Mouse (Mus musculus) G1E (cell line): ENCODE results near the gene Rpl10a. TPM values are rescaled to one million over a fixed set of nuclear protein-coding genes. Genes with fewer than 3 reads are reported as not detected.
A peak's percentile ranks its signal among the peaks of the same experiment; 100 is the strongest.

Experiments used
- ATAC-seq: 2 replicates; pipeline ENCODE4 v1.8.0; 2016; ENCODE audit warnings: mild to moderate bottlenecking; ENCODE audit not compliant: insufficient number of reproducible peaks, poor library complexity, low FRiP score, severe bottlenecking; ENCODE audit errors: extremely low read depth
- DNase-seq: peaks from one replicate; pipeline ENCODE4 v3.0.0; 2012; ENCODE audit warnings: low spot score
- H3K27me3 ChIP-seq: 2 replicates; pipeline ENCODE4 v1.6.1; 2012; ENCODE audit warnings: mild to moderate bottlenecking, low read length, inconsistent platforms; ENCODE audit not compliant: insufficient read depth
- H3K36me3 ChIP-seq: replicated peaks from 2 replicates; pipeline ENCODE3; 2012; ENCODE audit warnings: mild to moderate bottlenecking, inconsistent platforms
- H3K4me1 ChIP-seq: 2 replicates; pipeline ENCODE4 v1.6.1; 2012; ENCODE audit warnings: low read depth, low read length, inconsistent platforms, mixed read lengths; ENCODE audit not compliant: insufficient read depth
- H3K4me3 ChIP-seq: 2 replicates; pipeline ENCODE4 v1.5.1; 2012; ENCODE audit warnings: low read depth, mild to moderate bottlenecking, inconsistent platforms, low read length, moderate library complexity, mixed read lengths
- H3K9me3 ChIP-seq: replicated peaks from 2 replicates; pipeline ENCODE4 v1.6.1; 2012; ENCODE audit warnings: inconsistent platforms
- CTCF ChIP-seq: IDR thresholded peaks from 2 replicates; pipeline ENCODE4 v1.5.1; 2012; ENCODE audit warnings: low read depth, low read length, inconsistent platforms, mixed read lengths
- GATA1 ChIP-seq: IDR thresholded peaks from 2 replicates; pipeline ENCODE4 v1.6.1; 2012; ENCODE audit warnings: borderline replicate concordance, low read length, inconsistent platforms, mixed read lengths
- GATA2 ChIP-seq: IDR thresholded peaks from 2 replicates; pipeline ENCODE4 v1.6.1; 2012; ENCODE audit warnings: low read depth, low read length, inconsistent platforms, borderline replicate concordance
- POLR2AphosphoS5 ChIP-seq: IDR thresholded peaks from 2 replicates; pipeline ENCODE4 v1.6.1; 2012; ENCODE audit warnings: low read depth, low read length, inconsistent platforms; ENCODE audit not compliant: insufficient replicate concordance
- TAL1 ChIP-seq: conservative IDR thresholded peaks from 2 replicates; pipeline ENCODE4 v1.6.1; 2012; ENCODE audit warnings: low read depth, low read length, inconsistent platforms, mixed read lengths
- polyA plus RNA-seq: library from polyadenylated mRNA; stranded (reverse); fragments of >175 nt; gene quantifications from 2 replicates; pipeline ENCODE4 v1.2.3, GENCODE M21; 2012
- total RNA-seq, 2 experiments: library from RNA; stranded (forward) in 1 of 2; stranded (reverse) in 1 of 2; fragments of 200-1000 nt in 1 of 2; fragments of >200 nt in 1 of 2; fragmentation: Nextera tagmentation in 1 of 2; gene quantifications; 2 replicates each; pipeline ENCODE4 v1.2.3; 2014 to 2017

Gene Rpl10a
- total and polyA plus RNA-seq, 3 experiments = 987 to 8,433 (median 2,842) TPM

GRCm38 (mm10) chr17:28369056-28369455 is 40.8 kb downstream of the Rpl10a start:
- peaks cover 38% of the 10 kb centered on the region for H3K27me3 ChIP-seq
- H3K4me1 ChIP-seq = peaks cover 21% of the 10 kb centered on the region
- H3K4me3 ChIP-seq = no peak overlapping the region
- no peak for TF ChIP-seq CTCF
- no peak for TF ChIP-seq TAL1
- TF ChIP-seq POLR2AphosphoS5 = no peak
- no peak for TF ChIP-seq GATA2
- no peak for TF ChIP-seq GATA1
- no peaks in the 10 kb centered on the region for H3K36me3 ChIP-seq
- ATAC-seq (no peak), DNase-seq (no peak)
- no peaks in the 10 kb centered on the region for H3K9me3 ChIP-seq

DNA sequence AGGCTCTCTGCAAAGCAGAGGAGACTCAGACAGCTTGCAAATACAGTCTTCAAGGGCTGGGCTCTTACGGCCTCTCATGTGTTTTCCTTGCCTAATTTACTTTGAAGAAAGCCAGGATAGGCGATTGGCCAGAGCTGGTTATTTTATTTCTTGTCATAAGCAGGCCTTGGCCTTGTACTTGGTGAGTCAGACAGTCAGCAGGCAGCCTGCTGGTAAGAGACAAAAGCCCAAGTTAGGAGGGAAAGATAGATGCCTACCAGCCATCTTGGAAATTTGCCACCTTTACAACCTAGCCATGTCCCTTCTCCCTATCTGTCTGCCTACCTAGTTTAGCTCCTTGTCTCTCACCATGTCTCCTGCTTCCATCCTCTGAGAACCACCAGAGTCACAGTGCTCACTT is 43.0 kb downstream of the Rpl10a start:
- no peaks in the 10 kb centered on the region for H3K9me3 ChIP-seq
- H3K4me1 ChIP-seq = peaks cover 30% of the 10 kb centered on the region
- TF ChIP-seq GATA2 (no peak), GATA1 (no peak), TAL1 (no peak), CTCF (no peak), POLR2AphosphoS5 (no peak)
- no peak for DNase-seq
- no peak for ATAC-seq
- H3K4me3 ChIP-seq = no peak overlapping the region
- H3K36me3 ChIP-seq = no peaks in the 10 kb centered on the region
- H3K27me3 ChIP-seq = peaks cover 34% of the 10 kb centered on the region

DNA sequence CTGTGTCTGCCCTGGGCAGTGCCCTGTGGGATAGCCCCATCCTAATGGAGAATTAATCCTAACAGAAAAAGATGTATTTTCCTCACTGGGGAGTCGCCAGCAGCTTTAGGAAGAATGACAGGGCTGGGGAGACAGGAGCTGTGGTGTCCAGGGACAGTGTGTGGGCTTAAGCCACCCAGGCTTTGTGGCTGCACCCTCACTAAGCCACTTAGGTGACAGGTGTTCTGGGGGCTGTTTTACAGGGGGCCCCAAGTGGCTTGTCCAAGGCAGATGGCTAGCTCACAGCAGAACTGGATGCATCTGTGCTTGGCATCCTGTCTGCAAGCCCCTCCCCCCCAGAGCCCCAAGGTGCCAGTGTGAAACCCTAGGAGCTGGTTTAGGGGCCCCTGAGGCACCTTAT is 43.7 kb downstream of the Rpl10a start:
- ATAC-seq = no peak
- H3K27me3 ChIP-seq = peaks cover 37% of the 10 kb centered on the region

DNA sequence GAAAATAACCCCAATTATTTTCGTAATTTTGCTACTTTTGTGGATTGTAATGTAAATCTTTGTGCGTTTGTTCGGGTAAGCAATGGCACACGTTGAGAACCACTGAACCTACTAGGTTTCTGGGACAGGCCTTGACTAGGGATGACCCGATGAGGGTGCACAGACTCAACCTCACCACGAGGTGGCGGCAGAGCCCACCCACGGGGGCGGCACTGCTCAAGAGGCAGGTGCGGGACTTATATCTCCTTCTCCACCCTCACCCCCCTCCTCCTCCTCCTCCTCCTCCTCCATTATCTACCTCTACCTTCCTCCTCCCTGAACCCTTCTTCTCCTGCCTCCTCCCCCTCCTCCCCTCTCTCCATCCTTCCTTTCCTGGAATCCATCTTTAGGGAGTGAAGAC is 45.5 kb downstream of the Rpl10a start:
- no peak overlapping the region for H3K4me3 ChIP-seq
- ATAC-seq = no peak; the same call in 1 of the 2 replicates

More for the DNA sequence above, 43.7 kb downstream of the Rpl10a start:
- TF ChIP-seq TAL1 (no peak), GATA1 (no peak), POLR2AphosphoS5 (no peak), CTCF (no peak), GATA2 (no peak)
- no peak overlapping the region for H3K4me3 ChIP-seq
- H3K9me3 ChIP-seq = no peaks in the 10 kb centered on the region
- peaks cover 30% of the 10 kb centered on the region for H3K4me1 ChIP-seq
- no peak for DNase-seq
- no peaks in the 10 kb centered on the region for H3K36me3 ChIP-seq

GRCm38 (mm10) chr17:28374494-28374893 is 46.2 kb downstream of the Rpl10a start:
- H3K4me1 ChIP-seq = peaks cover 22% of the 10 kb centered on the region
- no peak for TF ChIP-seq GATA1
- TF ChIP-seq GATA2 = no peak
- no peak for TF ChIP-seq POLR2AphosphoS5
- H3K27me3 ChIP-seq = peaks cover 45% of the 10 kb centered on the region
- ATAC-seq = no peak
- no peaks in the 10 kb centered on the region for H3K9me3 ChIP-seq
- no peak overlapping the region for H3K4me3 ChIP-seq
- no peaks in the 10 kb centered on the region for H3K36me3 ChIP-seq
- no peak for DNase-seq

More for the DNA sequence above, 45.5 kb downstream of the Rpl10a start:
- H3K27me3 ChIP-seq = peaks cover 44% of the 10 kb centered on the region
- no peaks in the 10 kb centered on the region for H3K36me3 ChIP-seq
- DNase-seq = peak; percentile 74
- peaks cover 26% of the 10 kb centered on the region for H3K4me1 ChIP-seq
- TF ChIP-seq POLR2AphosphoS5 (no peak), CTCF (peak; percentile 88)
- H3K9me3 ChIP-seq = no peaks in the 10 kb centered on the region

DNA sequence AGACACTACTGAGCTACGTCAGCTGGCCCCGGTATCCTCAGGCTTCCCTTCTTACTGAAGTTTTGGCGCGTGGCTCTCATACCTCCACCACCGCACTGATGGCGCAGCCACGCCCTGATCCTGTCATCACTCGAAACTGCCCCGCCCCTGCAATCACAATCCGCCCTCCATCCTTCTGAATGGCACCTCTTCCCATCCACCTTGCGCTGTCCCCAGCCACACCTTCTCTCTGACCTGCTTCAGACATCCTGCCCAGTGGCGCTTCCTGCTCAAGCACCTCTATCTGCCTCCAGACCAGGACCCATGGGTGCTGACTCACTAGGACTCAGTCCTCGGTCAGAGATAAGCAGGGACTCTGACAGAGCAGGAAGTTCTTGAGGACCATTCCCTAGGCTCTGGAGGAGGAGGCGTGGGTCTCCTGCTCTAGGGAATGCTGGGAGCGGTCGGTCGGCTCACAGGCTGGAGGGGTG is 47.4 kb downstream of the Rpl10a start:
- Histone ChIP-seq H3K27me3 (peaks cover 52% of the 10 kb centered on the region), H3K4me1 (peaks cover 25% of the 10 kb centered on the region), H3K36me3 (no peaks in the 10 kb centered on the region), H3K9me3 (no peaks in the 10 kb centered on the region), H3K4me3 (no peak overlapping the region)
- no peak for DNase-seq
- no peak for ATAC-seq
- TF ChIP-seq POLR2AphosphoS5 (no peak), GATA1 (no peak), TAL1 (no peak), CTCF (no peak)

DNA sequence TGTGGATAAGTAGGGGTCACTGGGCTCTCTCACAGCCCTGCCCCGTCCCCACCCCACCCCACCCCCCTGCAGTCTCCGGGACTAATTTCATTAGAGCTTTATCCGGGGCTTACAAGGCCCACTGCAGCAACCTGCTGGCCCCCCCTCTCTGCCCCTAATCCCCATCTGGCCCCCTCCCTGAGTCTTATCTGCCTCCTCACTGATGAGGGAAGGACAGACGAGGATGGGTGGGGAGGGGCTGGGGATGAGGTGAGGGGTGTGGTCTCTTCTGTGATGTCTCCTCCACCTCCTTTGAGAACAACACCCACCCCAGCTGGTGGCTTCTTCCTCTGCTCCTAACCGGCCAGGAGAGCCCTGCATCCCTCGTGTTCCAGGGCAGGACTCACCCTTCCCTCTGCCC is 52.0 kb downstream of the Rpl10a start:
- H3K36me3 ChIP-seq = no peaks in the 10 kb centered on the region
- DNase-seq = no peak
- no peak for ATAC-seq
- H3K4me1 ChIP-seq = peaks cover 11% of the 10 kb centered on the region
- H3K27me3 ChIP-seq = peaks cover 50% of the 10 kb centered on the region
- H3K9me3 ChIP-seq = no peaks in the 10 kb centered on the region
- H3K4me3 ChIP-seq = no peak overlapping the region
- no peak for TF ChIP-seq TAL1
- TF ChIP-seq GATA2 = no peak
- TF ChIP-seq POLR2AphosphoS5 = no peak
- no peak for TF ChIP-seq CTCF
- no peak for TF ChIP-seq GATA1

Other genes with a start within 250 kb of the Rpl10a start
- gene Tcp11, start 247.8 kb upstream of the Rpl10a start, total RNA-seq (2014; fragmentation: Nextera tagmentation) = not detected in 2 replicates
- not detected in 2 replicates for gene Tcp11, start 247.8 kb upstream of the Rpl10a start, total RNA-seq (2017)
- gene Tcp11, start 247.8 kb upstream of the Rpl10a start, polyA plus RNA-seq = not detected in 2 replicates
- not detected in 2 replicates for gene Scube3, start 186.3 kb upstream of the Rpl10a start, total RNA-seq (2014; fragmentation: Nextera tagmentation)
- 0.12 and 0.22 TPM in 2 replicates for gene Scube3, start 186.3 kb upstream of the Rpl10a start, total RNA-seq (2017)
- gene Scube3, start 186.3 kb upstream of the Rpl10a start, polyA plus RNA-seq = not detected in 2 replicates
- 18.2 and 20.8 TPM in 2 replicates for gene Zfp523, start 151.3 kb upstream of the Rpl10a start, total RNA-seq (2014; fragmentation: Nextera tagmentation)
- gene Zfp523, start 151.3 kb upstream of the Rpl10a start, total RNA-seq (2017) = 11.9 and 15.7 TPM in 2 replicates
- 39.9 and 48.5 TPM in 2 replicates for gene Zfp523, start 151.3 kb upstream of the Rpl10a start, polyA plus RNA-seq
- 38.5 and 58.4 TPM in 2 replicates for gene Def6, start 120.7 kb upstream of the Rpl10a start, total RNA-seq (2014; fragmentation: Nextera tagmentation)
- 92.8 and 113 TPM in 2 replicates for gene Def6, start 120.7 kb upstream of the Rpl10a start, total RNA-seq (2017)
- gene Def6, start 120.7 kb upstream of the Rpl10a start, polyA plus RNA-seq = 308 and 346 TPM in 2 replicates
- gene Ppard, start 95.8 kb upstream of the Rpl10a start, total RNA-seq (2014; fragmentation: Nextera tagmentation) = 19.1 and 23.4 TPM in 2 replicates
- gene Ppard, start 95.8 kb upstream of the Rpl10a start, total RNA-seq (2017) = 2.6 and 3.0 TPM in 2 replicates
- gene Ppard, start 95.8 kb upstream of the Rpl10a start, polyA plus RNA-seq = 17.8 and 17.9 TPM in 2 replicates
- 33.9 and 34.5 TPM in 2 replicates for gene Fance, start 15.0 kb upstream of the Rpl10a start, total RNA-seq (2014; fragmentation: Nextera tagmentation)
- 50.1 and 50.7 TPM in 2 replicates for gene Fance, start 15.0 kb upstream of the Rpl10a start, total RNA-seq (2017)
- gene Fance, start 15.0 kb upstream of the Rpl10a start, polyA plus RNA-seq = 79.0 and 80.0 TPM in 2 replicates
- gene Tead3, start 22.3 kb downstream of the Rpl10a start, total RNA-seq (2014; fragmentation: Nextera tagmentation) = 0.90 TPM in 1 of 2 replicates, not detected in the other
- 0.06 and 0.22 TPM in 2 replicates for gene Tead3, start 22.3 kb downstream of the Rpl10a start, total RNA-seq (2017)
- 0.41 and 0.47 TPM in 2 replicates for gene Tead3, start 22.3 kb downstream of the Rpl10a start, polyA plus RNA-seq
- not detected in 2 replicates for gene Tulp1, start 36.8 kb downstream of the Rpl10a start, total RNA-seq (2014; fragmentation: Nextera tagmentation)
- 0.16 TPM in 1 of 2 replicates, not detected in the other for gene Tulp1, start 36.8 kb downstream of the Rpl10a start, total RNA-seq (2017)
- 0.10 TPM in 1 of 2 replicates, not detected in the other for gene Tulp1, start 36.8 kb downstream of the Rpl10a start, polyA plus RNA-seq
- gene Fkbp5, start 189.1 kb downstream of the Rpl10a start, total RNA-seq (2014; fragmentation: Nextera tagmentation) = 11.7 and 16.4 TPM in 2 replicates
- gene Fkbp5, start 189.1 kb downstream of the Rpl10a start, total RNA-seq (2017) = 14.0 and 18.5 TPM in 2 replicates
- gene Fkbp5, start 189.1 kb downstream of the Rpl10a start, polyA plus RNA-seq = 36.6 and 41.4 TPM in 2 replicates
- not detected in 2 replicates for gene Armc12, start 202.3 kb downstream of the Rpl10a start, total RNA-seq (2014; fragmentation: Nextera tagmentation)
- not detected in 2 replicates for gene Armc12, start 202.3 kb downstream of the Rpl10a start, total RNA-seq (2017)
- gene Armc12, start 202.3 kb downstream of the Rpl10a start, polyA plus RNA-seq = 0.07 TPM in 1 of 2 replicates, not detected in the other
- not detected in 2 replicates for gene Clpsl2, start 220.9 kb downstream of the Rpl10a start, total RNA-seq (2014; fragmentation: Nextera tagmentation)
- not detected in 2 replicates for gene Clpsl2, start 220.9 kb downstream of the Rpl10a start, total RNA-seq (2017)
- gene Clpsl2, start 220.9 kb downstream of the Rpl10a start, polyA plus RNA-seq = not detected in 2 replicates
- gene Clps, start 232.3 kb downstream of the Rpl10a start, total RNA-seq (2014; fragmentation: Nextera tagmentation) = not detected in 2 replicates
- gene Clps, start 232.3 kb downstream of the Rpl10a start, total RNA-seq (2017) = not detected in 2 replicates
- gene Clps, start 232.3 kb downstream of the Rpl10a start, polyA plus RNA-seq = not detected in 2 replicates
- gene Lhfpl5, start 247.2 kb downstream of the Rpl10a start, total RNA-seq (2014; fragmentation: Nextera tagmentation) = not detected in 2 replicates
- not detected in 2 replicates for gene Lhfpl5, start 247.2 kb downstream of the Rpl10a start, total RNA-seq (2017)
- gene Lhfpl5, start 247.2 kb downstream of the Rpl10a start, polyA plus RNA-seq = not detected in 2 replicates